Mouse (Mus musculus) c-Kit-positive CD71-negative TER-119-negative erythroid progenitor cells, embryonic 14.5 days (primary cell): ENCODE data around the gene Nyap1.
"Not testable (repeated sequence)": the region's sequence is repeated elsewhere in the genome, so short reads cannot be mapped to it uniquely, and the experiment has no call there.

ENCODE experiments used
- DNase-seq: peaks from one replicate; pipeline ENCODE4 v3.0.0-alpha.2; 2013; ENCODE audit warnings: low read depth

Nyap1 gene

GRCm38 (mm10) chr5:137768475-137768874, 27.1 kb upstream of the Nyap1 start:
- no peak for DNase-seq

DNA sequence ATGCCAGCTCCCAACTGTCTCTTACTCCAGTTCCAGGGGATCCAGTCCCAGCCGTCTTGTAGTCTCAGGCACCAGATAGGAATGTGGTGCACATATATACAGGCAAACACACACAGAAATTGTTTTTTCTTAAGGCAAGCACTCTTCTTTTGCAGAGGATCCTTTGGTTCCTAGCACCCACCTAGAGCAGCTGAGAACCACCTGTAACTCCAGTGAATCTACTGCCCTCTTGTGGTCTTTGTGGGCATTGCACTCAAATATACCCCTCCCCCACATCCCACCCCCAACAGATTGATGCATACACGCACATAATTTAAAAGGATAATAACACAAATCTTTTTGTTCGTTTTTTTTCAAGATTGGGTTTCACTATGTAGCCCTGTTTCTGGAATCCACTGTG, 24.9 kb upstream of the Nyap1 start:
- no peak for DNase-seq

- no peak for DNase-seq
Measured at GRCm38 (mm10) chr5:137764609-137765340, 23.4 kb upstream of the Nyap1 start.

GRCm38 (mm10) chr5:137759971-137760412, 18.6 kb upstream of the Nyap1 start:
- DNase-seq: no peak

- DNase-seq: no peak
Measured at GRCm38 (mm10) chr5:137758921-137759534, 17.6 kb upstream of the Nyap1 start.

DNA sequence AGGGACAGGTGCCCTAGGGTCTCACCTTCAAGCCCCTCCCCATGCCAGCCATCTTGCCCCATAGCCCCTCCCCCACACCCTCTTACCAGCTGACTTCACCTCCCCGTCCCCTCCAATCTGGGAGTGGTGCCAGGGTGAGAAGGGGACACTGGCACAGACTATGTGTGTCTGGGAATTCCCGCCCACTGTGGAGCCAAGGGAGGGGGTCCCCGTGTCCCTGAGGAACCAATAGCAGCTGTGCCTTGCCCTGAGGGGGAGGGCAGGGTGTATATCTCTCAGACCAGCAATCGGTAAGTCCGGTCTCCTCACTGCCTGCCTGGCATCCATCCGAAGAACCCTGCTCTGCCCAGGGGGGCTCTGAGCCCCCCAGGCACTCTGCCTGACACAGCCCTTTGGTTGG, 16.5 kb upstream of the Nyap1 start:
- no peak for DNase-seq

GRCm38 (mm10) chr5:137756882-137757661, 15.7 kb upstream of the Nyap1 start:
- no peak for DNase-seq

DNA sequence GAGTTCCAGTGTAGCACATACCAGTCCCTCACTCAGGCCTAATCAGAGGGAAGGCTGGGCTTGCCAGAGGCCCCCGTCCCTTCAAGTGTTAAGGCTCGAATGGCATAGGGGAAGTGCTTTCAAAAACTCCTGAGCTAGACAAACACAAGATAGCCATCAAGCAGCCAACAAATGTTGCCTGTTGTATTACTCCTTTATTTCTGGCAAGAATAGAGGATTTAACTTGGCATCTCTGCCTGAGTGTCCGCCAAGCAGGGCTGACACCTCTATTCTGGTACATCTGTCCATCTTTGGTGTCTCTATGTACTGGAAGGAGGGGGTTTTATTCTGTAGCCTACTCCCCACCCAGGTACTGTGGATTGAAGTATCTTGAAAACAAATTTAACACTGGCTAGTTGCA, 14.7 kb upstream of the Nyap1 start:
- DNase-seq: no peak

DNA sequence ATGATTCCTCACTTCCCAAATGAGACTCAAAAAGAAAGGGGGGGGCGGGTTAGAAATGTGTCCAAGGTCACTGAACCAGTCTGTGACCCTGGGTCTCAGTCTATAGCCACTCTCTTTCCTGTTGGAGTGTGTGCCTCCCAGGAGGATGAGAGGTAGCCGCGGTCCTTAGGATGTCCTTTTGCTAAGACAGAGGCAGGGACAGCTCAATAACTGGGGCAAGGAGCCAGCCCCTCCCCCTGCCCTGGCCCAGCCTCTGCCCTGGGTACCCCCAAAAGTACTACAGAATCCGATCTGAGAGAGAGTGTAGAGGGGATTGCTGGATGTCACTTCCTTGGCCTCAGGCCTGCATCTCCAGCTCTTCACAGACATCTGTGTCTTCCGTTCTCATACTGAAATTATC, 14.0 kb upstream of the Nyap1 start:
- DNase-seq: no peak

DNA sequence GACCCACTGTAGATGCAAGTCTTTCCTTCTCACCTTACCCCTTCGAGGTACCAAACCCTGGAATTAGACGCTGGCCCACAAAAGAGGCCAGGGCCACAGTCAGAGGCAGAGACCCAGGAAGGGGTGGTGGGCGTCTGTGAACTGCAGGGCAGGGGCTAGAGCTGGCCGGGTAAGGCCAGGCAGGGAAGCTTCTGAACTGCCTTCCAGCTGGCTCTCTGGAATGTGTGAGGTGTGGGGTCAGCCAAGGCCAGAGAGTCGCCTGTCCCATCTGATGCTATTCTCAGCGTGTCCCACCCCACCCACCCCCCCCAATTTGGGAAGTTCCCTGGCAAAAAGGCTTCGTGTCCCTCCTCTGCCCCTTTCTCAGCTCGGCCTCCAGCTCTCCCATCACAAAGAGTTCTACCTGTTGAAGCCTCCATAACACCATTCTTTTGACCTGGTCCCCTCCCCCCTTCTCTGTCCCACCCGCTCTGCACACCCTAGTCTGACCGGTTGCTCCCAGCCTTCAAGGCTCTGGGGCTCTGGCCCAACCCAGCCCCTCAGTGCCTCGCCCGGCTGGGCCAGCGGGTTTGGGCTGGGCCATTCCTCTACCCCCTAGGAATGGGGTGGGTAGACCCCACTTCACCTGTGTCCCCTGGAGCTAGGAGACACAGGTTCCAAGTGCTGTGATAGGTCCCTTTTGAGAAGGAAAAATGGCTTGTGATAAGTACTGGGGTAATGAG, 11.9 kb upstream of the Nyap1 start:
- no peak for DNase-seq

GRCm38 (mm10) chr5:137751988-137752387, 10.6 kb upstream of the Nyap1 start:
- no peak for DNase-seq

GRCm38 (mm10) chr5:137751221-137751887, 9.9 kb upstream of the Nyap1 start:
- DNase-seq: no peak

DNA sequence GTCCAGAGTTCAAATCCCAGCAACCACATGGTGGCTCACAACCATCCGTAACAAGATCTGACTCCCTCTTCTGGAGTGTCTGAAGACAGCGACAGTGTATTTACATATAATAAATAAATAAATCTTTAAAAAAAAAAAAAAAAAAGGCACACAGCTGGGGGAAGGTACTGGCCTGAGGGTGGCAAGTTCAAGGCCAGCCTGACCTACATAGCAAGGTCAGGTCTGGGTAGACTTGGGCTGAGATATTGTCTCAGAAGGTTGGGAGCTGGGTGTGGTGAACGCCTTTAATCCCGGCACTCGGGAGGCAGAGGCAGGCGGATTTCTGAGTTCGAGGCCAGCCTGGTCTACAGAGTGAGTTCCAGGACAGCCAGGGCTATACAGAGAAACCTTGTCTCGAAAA, 8.8 kb upstream of the Nyap1 start:
- DNase-seq: not testable (repeated sequence)

DNA sequence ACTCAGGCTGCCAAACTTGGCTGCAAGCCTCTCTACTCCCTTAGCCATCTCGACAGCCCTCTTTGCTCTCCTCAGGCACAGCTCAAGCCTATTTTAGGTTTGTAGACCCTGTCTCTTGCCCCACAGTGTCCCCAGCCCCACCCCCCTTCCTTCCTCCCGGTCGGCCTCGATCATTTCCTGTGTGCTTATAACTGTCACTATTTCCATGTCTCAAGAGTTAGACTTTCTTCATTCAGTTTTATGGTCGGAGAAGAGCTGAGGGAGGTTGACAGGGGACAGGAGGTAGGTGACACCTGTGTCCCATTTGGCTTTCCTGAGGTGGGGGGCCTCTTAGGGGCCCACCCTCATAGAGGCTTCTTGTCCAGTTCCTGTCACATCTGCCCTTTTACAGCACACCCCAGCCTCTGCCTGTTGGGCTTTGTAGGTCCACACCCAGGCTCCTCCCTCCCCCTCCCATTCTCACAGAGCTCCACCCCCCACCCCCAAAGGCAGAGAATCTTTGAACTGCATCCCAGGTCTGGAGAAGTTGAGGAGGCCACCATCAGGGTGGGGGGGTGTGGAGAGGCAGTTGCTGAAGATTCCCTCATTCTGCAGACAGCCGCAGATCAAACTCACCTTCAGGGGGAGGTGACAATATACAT, 7.9 kb upstream of the Nyap1 start:
- no peak for DNase-seq

DNA sequence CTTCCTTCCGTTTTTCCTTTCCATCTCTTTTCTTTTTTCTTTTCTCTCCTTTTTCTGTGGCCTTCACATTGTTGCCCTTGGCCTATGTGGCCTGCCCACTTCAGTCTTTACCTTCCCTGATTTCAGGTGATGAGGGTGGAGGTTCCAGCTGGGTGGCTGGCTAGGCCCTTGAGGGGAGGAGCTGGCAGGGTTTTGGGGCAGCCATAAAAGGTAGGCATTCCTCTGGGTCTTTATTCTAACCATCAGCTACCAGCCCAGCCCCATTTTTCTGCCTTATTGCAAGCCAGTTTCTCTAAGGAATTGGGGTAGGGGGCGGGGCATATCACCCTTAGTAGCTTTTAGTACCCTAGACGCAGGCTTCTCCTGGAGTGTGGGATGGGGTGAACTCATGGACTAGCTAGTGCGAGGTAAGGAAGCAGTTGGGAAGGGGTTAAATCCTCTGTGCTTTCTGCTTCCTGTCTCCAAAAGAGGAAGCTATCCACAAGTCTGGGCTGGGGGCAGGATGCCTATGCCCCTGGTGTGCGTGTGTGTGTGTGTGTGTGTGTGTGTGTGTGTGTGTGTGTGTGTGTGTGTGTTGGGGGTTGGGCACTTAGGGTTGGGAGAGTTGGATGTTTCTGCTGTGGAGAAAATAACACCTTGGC, 6.8 kb upstream of the Nyap1 start:
- DNase-seq: no peak

DNA sequence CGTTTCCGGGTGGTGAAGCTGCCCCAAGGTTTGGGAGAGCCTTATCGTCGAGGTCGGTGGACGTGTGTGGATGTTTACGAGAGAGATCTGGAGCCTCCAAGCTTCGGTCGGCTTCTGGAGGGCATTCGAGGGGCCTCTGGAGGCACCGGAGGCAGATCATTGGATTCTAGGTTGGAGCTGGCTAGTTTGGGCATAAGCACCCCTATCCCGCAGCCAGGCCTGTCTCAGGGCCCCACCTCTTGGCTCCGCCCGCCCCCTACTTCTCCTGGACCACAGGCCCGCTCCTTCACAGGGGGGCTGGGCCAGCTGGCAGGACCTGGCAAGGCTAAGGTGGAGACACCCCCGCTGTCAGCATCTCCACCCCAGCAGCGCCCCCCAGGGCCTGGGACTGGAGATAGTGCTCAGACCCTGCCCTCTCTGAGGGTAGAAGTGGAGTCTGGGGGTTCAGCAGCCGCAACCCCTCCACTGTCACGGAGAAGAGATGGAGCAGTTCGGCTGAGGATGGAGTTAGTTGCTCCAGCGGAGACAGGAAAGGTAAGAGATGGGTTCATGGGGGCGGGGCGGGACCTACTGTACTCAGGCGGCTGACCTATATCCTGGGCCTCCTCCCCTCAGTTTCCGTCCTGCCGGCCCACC, 6.0 kb upstream of the Nyap1 start:
- DNase-seq: no peak

DNA sequence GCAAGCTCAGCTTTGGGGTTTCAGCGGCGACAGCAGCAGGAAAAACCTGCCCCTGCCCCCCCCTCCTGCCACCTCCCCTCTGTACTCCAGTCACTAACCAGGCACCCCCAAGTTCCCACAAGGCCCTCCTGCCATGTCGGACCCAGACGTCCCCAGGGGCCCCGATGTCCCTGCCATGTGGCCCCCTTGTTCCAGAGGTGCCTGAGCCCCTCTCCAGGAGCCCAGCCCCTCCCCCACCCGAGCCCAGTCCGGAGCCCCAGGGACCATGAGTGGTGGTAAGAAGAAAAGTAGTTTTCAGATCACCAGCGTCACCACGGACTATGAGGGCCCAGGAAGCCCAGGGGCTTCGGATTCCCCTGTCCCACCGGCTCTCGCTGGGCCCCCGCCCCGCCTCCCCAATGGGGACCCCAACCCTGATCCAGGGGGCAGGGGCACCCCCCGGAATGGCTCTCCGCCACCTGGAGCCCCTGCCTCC, 5.5 kb upstream of the Nyap1 start:
- no peak for DNase-seq

DNA sequence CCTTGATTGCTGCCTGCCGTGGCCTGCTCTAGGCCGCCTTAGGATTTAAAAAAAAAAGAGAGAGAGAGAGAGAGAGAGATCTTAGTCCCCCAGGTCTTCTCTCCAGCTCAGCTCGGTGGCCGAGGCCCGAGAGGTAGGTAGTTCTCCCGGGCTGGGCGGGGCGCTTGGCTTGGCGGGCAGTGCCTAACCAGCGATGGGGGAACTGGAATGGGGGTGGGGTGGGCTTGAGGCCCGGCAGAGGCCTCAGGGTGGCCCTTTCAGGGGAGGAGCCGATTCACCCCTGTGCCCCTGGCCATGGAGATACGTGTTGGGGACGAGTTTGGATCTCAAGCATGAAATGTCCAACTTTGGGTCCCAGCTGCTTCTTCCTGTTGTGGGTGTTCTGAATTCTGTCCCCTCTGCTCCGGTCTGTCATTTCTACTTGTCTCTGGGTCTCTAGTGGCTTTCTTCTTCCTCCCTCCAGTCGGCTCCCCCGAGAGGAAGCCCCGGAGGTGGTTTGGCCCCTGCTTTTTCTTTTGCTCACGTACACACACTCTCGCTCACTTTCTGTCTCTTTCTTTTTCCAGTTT, 5.0 kb upstream of the Nyap1 start:
- DNase-seq: peak; percentile 60

- peak; percentile 68 for DNase-seq
Measured at GRCm38 (mm10) chr5:137745214-137746171, 4.1 kb upstream of the Nyap1 start, which contains the start of gene Tsc22d4. Tsc22d4 (plus strand) TSS chr5:137745730.
